In the genomic region with DNA sequence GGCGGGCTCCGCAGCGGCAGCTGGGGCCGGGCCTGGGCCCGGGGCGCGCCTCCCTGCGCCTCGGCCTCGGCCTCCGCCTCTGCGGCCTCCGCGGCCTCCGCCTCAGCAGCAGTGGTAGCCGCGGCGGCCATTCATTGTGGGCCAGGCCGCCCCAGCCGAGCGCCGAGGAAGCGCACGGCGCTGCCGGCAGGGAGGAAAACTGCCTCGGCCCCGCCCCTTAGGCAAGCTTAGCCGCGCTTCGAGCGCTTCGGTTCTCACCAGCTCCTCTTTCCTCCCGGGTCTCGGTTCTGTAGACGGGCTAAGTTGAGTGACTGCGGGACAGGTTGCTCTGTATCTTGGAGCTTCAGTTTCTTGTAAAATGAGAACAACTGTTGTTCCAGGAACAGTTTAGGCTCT, we compare ENCODE assay signal across 8 mouse cellular contexts. TPM values are rescaled to one million over a fixed set of nuclear protein-coding genes. Genes with fewer than 3 reads are reported as not detected.
A peak's percentile ranks its signal among the peaks of the same experiment; 100 is the strongest.
DNase-seq lines count a peak whose midpoint lies in the region; ATAC-seq and TF ChIP-seq lines count a peak whose summit lies in the region.

A gene (minus strand): TSS at position 158 of the 396 bp plus-strand sequence.

- no peaks in the 10 kb centered on the region for H3K27me3 ChIP-seq in forebrain, embryonic 10.5 days (ENCODE audit: poor library complexity, severe bottlenecking)
- no peaks in the 10 kb centered on the region for H3K27me3 ChIP-seq in heart, embryonic 15.5 days
- H3K27me3 ChIP-seq in liver, embryonic 15.5 days, result no peaks in the 10 kb centered on the region
- H3K27me3 ChIP-seq in neural tube, embryonic 11.5 days (ENCODE audit: control insufficient read depth, insufficient read depth, low read length), result no peaks in the 10 kb centered on the region
- no peaks in the 10 kb centered on the region for H3K27me3 ChIP-seq in testis, adult 2 months (ENCODE audit: control insufficient read depth, insufficient read depth, low read length)

- 0 out of 2 replicates have a peak, but pooled peaks have one; percentile 8 for TF ChIP-seq CTCF in brain, embryonic 14.5 days (IDR thresholded peaks at IDR 0.05; ENCODE audit: borderline replicate concordance, extremely low read depth, insufficient read depth, insufficient read length)
- no peak for TF ChIP-seq CTCF in testis, adult 2 months (IDR thresholded peaks at IDR 0.05; ENCODE audit: control insufficient read depth, insufficient read depth, insufficient replicate concordance, low read depth, low read length)

- peak within 1 kb of the TSS; percentile 100 for H3K27ac ChIP-seq in forebrain, embryonic 10.5 days
- H3K27ac ChIP-seq in heart, embryonic 15.5 days, result peak within 1 kb of the TSS; percentile 88
- peak within 1 kb of the TSS; percentile 93 for H3K27ac ChIP-seq in liver, embryonic 15.5 days (replicated peaks)
- H3K27ac ChIP-seq in neural tube, embryonic 11.5 days (ENCODE audit: low read depth, low read length), result peak within 1 kb of the TSS; percentile 86
- H3K27ac ChIP-seq in testis, adult 2 months (ENCODE audit: control insufficient read depth, insufficient read depth, low read depth, low read length), result peak within 1 kb of the TSS; percentile 98

- DNase-seq in brain, embryonic 14.5 days (ENCODE audit: low read depth), result peak; percentile 96
- DNase-seq in forebrain, embryonic 10.5 days (ENCODE audit: extremely low spot score, low spot score), result peak; percentile 86
- DNase-seq in kidney, postnatal 25 days, result peak; percentile 91 to 96
- DNase-seq in neural tube, embryonic 11.5 days (ENCODE audit: low spot score), result peak; percentile 91

- H3K4me2 ChIP-seq in heart, embryonic 15.5 days, result peak within 1 kb of the TSS; percentile 78
- peak within 1 kb of the TSS; percentile 91 for H3K4me2 ChIP-seq in liver, embryonic 15.5 days
- peak within 1 kb of the TSS; percentile 86 for H3K4me2 ChIP-seq in neural tube, embryonic 11.5 days (ENCODE audit: low read depth)

- TF ChIP-seq POLR2A in brain, embryonic 14.5 days (IDR thresholded peaks at IDR 0.05; ENCODE audit: borderline replicate concordance, extremely low read depth, insufficient read depth, insufficient read length, poor library complexity, severe bottlenecking), result peak; percentile 77
- TF ChIP-seq POLR2A in testis, adult 2 months (IDR thresholded peaks at IDR 0.05; ENCODE audit: control insufficient read depth, low read depth, low read length), result peak; percentile 77

- peaks cover 51% of the 10 kb centered on the region for H3K36me3 ChIP-seq in forebrain, embryonic 10.5 days (replicated peaks)
- peaks cover 16% of the 10 kb centered on the region; the same call in 1 of the 2 replicates for H3K36me3 ChIP-seq in heart, embryonic 15.5 days
- peaks cover 37% of the 10 kb centered on the region for H3K36me3 ChIP-seq in liver, embryonic 15.5 days (replicated peaks)
- peaks cover 2% of the 10 kb centered on the region for H3K36me3 ChIP-seq in neural tube, embryonic 11.5 days (ENCODE audit: control insufficient read depth, insufficient read depth, low read length)
- no peaks in the 10 kb centered on the region for H3K36me3 ChIP-seq in testis, adult 2 months (ENCODE audit: control insufficient read depth, insufficient read depth, low read length)

- peaks cover 58% of the 10 kb centered on the region for H3K4me1 ChIP-seq in forebrain, embryonic 10.5 days
- peaks cover 50% of the 10 kb centered on the region for H3K4me1 ChIP-seq in heart, embryonic 15.5 days (replicated peaks)
- peaks cover 66% of the 10 kb centered on the region for H3K4me1 ChIP-seq in liver, embryonic 15.5 days (replicated peaks)
- peaks cover 16% of the 10 kb centered on the region for H3K4me1 ChIP-seq in neural tube, embryonic 11.5 days (ENCODE audit: control insufficient read depth, insufficient read depth, low read length)
- peaks cover 21% of the 10 kb centered on the region for H3K4me1 ChIP-seq in testis, adult 2 months (ENCODE audit: control insufficient read depth, insufficient read depth, low read length)

- H3K4me3 ChIP-seq in forebrain, embryonic 10.5 days, result peak within 1 kb of the TSS; percentile 99
- H3K4me3 ChIP-seq in heart, embryonic 15.5 days, result peak within 1 kb of the TSS; percentile 86
- H3K4me3 ChIP-seq in liver, embryonic 15.5 days (replicated peaks), result peak within 1 kb of the TSS; percentile 98
- H3K4me3 ChIP-seq in neural tube, embryonic 11.5 days (ENCODE audit: low read depth, low read length), result peak within 1 kb of the TSS; percentile 96
- peak within 1 kb of the TSS; percentile 98 for H3K4me3 ChIP-seq in testis, adult 2 months (ENCODE audit: control insufficient read depth, low read depth, low read length)

- WGBS in forebrain, embryonic 10.5 days, result under 1% methylated on average over 37 of the region's 37 CpGs
- 0% methylated on average over 36 of the region's 37 CpGs for WGBS in heart, embryonic 15.5 days
- under 1% methylated on average over 34 of the region's 37 CpGs for WGBS in liver, embryonic 15.5 days (ENCODE audit: insufficient replicate concordance)
- WGBS in neural tube, embryonic 11.5 days, result 0% methylated on average over 31 of the region's 37 CpGs

- H3K9me3 ChIP-seq in forebrain, embryonic 10.5 days, result no peaks in the 10 kb centered on the region
- H3K9me3 ChIP-seq in heart, embryonic 15.5 days (replicated peaks), result no peaks in the 10 kb centered on the region
- H3K9me3 ChIP-seq in liver, embryonic 15.5 days (replicated peaks), result no peaks in the 10 kb centered on the region
- no peaks in the 10 kb centered on the region for H3K9me3 ChIP-seq in neural tube, embryonic 11.5 days (ENCODE audit: control insufficient read depth, low read length)

- peak within 1 kb of the TSS; percentile 96 for H3K9ac ChIP-seq in heart, embryonic 15.5 days
- peak within 1 kb of the TSS; percentile 98 for H3K9ac ChIP-seq in liver, embryonic 15.5 days
- peak within 1 kb of the TSS; percentile 98 for H3K9ac ChIP-seq in neural tube, embryonic 11.5 days (ENCODE audit: low read length)

- ATAC-seq in CD4-positive, CD25-positive, alpha-beta regulatory T cell, adult 4 months, result peak; percentile 81
- ATAC-seq in heart, embryonic 15.5 days (replicated peaks; ENCODE audit: insufficient number of reproducible peaks, insufficient read depth, low FRiP score, low read depth), result peak; percentile 81
- peak; percentile 78 for ATAC-seq in liver, embryonic 15.5 days (ENCODE audit: insufficient read depth)
- ATAC-seq in neural tube, embryonic 11.5 days (ENCODE audit: insufficient read depth, low FRiP score, low TSS enrichment), result peak; percentile 83

RNA-seq across cellular contexts. Expression of the gene that starts here (rescaled TPM):
- 1 to 10 TPM; 8.1 to 9.1 TPM for polyA plus RNA-seq in CD4-positive, CD25-positive, alpha-beta regulatory T cell, adult 4 months (2017; shearing (Covaris generic))
- polyA plus RNA-seq in brain, embryonic 14.5 days (2012; rRNA removed), result 81.8 and 87.0 TPM in 2 replicates
- 31.3 and 31.5 TPM in 2 replicates for polyA plus RNA-seq in forebrain, embryonic 10.5 days (2016; fragmentation: Nextera tagmentation; extraction: Ambion mirVana)
- 10.7 and 14.6 TPM in 2 replicates for polyA plus RNA-seq in heart, embryonic 15.5 days (2015; fragmentation: Nextera tagmentation; extraction: Ambion mirVana)
- polyA plus RNA-seq in liver, embryonic 15.5 days (2015; fragmentation: Nextera tagmentation; extraction: Ambion mirVana), result 6.2 and 7.2 TPM in 2 replicates
- 26.2 and 27.0 TPM in 2 replicates for polyA plus RNA-seq in neural tube, embryonic 11.5 days (2014; fragmentation: Nextera tagmentation; extraction: Ambion mirVana)
- 27.5 and 28.2 TPM in 2 replicates for polyA plus RNA-seq in testis, adult 2 months (2012; rRNA removed)

Comparison
In these comparisons a context has a peak if more than half of its experiments do, and no peak if none do; other contexts are left out.
1. Peak in every context shown above with its lines: DNase-seq, ATAC-seq, H3K4me3 ChIP-seq and H3K27ac ChIP-seq.